Mouse (Mus musculus) kidney, adult 2 months (tissue): ENCODE results near the gene Bmpr1a.

Experiments used
- CTCF ChIP-seq: fragments of 200-500 bp; conservative IDR thresholded peaks from 2 replicates; pipeline ENCODE4 v1.5.1; 2011; ENCODE audit warnings: low read depth, mild to moderate bottlenecking, control low read depth, low read length, moderate library complexity, mixed read lengths; ENCODE audit not compliant: insufficient read depth, insufficient read length
- POLR2A ChIP-seq: fragments of 200-500 bp; IDR thresholded peaks from one replicate; pipeline ENCODE4 v1.6.1; 2011; ENCODE audit warnings: low read depth, low read length, control low read depth

GRCm38 (mm10) chr14:34370921-34371320 lies 132.2 kb downstream of the Bmpr1a start:
- TF ChIP-seq CTCF: no peak
- TF ChIP-seq POLR2A: no peak
